Mouse (Mus musculus): ENCODE measurements around the gene Il17d. TPM values are rescaled to one million over a fixed set of nuclear protein-coding genes. Genes with fewer than 3 reads are reported as not detected.

Il17d gene
- polyA plus RNA-seq, 1 experiment: 1.1 TPM

DNA sequence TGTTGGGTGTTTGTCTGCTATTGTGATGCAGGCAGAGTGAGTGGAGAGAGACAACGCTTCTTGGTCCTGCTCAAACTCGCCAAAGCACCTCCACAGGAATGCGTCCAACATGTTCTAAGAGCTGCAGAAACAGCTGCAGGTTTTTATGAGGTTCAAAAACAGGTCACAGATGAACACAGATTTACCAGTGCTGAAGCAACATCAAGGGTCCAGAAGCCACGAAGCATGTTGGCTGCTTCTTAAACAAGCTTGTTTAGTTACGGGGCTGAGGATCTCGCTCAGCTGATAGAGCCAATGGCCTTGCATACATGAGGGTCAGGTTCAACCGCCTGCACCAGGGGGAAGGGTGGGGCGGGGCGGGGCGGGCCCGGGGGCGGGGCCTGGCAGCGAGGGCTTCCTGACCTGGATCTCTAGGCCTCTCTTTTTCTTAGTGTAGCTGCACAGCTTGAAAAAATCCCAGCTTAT lies 22.0 kb downstream of the Il17d start:
- H3K4me1 ChIP-seq (ENCODE audit: control insufficient read depth, insufficient read depth, insufficient read length, low read length): no peaks in the 10 kb centered on the region
- H3K27ac ChIP-seq (replicated peaks; ENCODE audit: low read depth, low read length): no peak overlapping the region
- no peak overlapping the region for H3K4me3 ChIP-seq (ENCODE audit: insufficient read depth, low read depth, low read length)

- Histone ChIP-seq H3K4me1 (ENCODE audit: control insufficient read depth, insufficient read depth, insufficient read length, low read length) (no peaks in the 10 kb centered on the region), H3K27ac (replicated peaks; ENCODE audit: low read depth, low read length) (no peak overlapping the region), H3K4me3 (ENCODE audit: insufficient read depth, low read depth, low read length) (no peak overlapping the region)
Measured at GRCm38 (mm10) chr14:57547062-57547461, 22.5 kb downstream of the Il17d start.

DNA sequence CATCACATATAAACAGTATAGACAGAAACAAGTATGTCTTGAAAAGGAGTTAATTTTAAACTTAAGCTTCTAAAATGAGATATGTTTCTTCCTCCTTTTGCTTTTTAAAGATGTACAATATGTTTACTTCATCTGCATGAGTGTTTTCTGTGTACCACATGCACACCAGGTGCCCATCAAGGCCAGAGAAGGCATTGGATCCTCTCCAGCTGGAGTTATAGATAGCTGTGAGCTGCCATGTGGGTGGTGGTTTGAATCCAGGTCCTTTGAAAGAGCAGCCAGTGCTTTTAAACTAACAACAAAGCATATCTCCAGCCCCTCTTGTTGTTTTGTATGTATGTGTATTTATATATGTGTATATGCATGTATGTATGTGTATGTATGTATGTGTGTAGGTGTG lies 28.4 kb downstream of the Il17d start:
- Histone ChIP-seq H3K4me3 (ENCODE audit: insufficient read depth, low read depth, low read length) (no peak overlapping the region), H3K27ac (replicated peaks; ENCODE audit: low read depth, low read length) (no peak overlapping the region), H3K4me1 (ENCODE audit: control insufficient read depth, insufficient read depth, insufficient read length, low read length) (no peaks in the 10 kb centered on the region)

DNA sequence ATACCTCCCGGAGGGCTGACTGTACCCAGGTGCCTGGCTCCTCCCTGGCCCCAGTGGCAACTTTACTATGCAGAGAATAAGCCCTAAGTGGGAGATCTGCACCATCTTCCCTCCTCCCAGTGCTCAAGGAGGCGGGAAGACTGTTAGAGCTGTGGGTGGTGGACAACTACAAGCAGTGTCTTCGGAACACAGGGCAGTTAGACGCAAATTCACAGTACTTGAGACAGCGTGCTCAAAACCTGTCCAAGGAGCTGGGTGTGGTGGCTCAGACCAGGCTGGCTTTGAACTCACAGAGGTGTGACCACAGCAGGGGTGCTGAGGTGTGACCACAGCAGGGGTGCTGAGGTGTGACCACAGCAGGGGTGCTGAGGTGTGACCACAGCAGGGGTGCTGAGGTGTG lies 29.9 kb downstream of the Il17d start:
- Histone ChIP-seq H3K4me1 (ENCODE audit: control insufficient read depth, insufficient read depth, insufficient read length, low read length) (no peaks in the 10 kb centered on the region), H3K4me3 (ENCODE audit: insufficient read depth, low read depth, low read length) (no peak overlapping the region), H3K27ac (replicated peaks; ENCODE audit: low read depth, low read length) (no peak overlapping the region)

DNA sequence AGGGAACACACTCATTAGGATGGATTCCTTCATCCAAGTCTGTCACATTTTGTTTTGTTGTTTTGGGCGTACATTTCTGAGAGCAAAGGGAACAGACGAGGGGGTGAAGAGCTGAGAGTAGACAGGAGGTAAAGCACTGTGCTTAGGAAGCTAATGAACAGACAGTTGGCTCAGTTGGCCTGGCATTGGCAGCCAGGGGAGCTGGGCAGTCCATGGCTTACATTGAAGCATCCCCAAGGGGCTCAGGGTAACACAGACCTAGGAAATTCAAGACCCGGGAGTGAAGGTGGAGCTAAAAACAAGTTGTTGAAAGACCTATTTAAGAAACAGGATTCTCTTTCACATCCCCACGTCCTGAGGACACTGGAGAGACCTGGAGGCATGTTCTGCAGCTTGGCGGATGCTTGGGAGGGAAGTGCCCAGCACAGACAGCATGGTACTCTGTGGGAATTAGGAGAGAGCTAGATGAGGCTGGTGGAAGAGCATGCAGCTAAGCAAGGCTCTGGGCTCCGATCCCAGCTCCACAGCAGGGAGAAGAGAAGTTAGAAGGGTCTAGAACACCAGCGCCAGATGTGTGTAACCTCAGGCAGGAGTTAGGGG lies 31.0 kb downstream of the Il17d start:
- H3K27ac ChIP-seq (replicated peaks; ENCODE audit: low read depth, low read length): no peak overlapping the region

GRCm38 (mm10) chr14:57556922-57557321 lies 32.3 kb downstream of the Il17d start:
- Histone ChIP-seq H3K27ac (replicated peaks; ENCODE audit: low read depth, low read length) (no peak overlapping the region), H3K4me1 (ENCODE audit: control insufficient read depth, insufficient read depth, insufficient read length, low read length) (no peaks in the 10 kb centered on the region), H3K4me3 (ENCODE audit: insufficient read depth, low read depth, low read length) (no peak overlapping the region)

More for the DNA sequence above, 31.0 kb downstream of the Il17d start:
- Histone ChIP-seq H3K4me3 (ENCODE audit: insufficient read depth, low read depth, low read length) (no peak overlapping the region), H3K4me1 (ENCODE audit: control insufficient read depth, insufficient read depth, insufficient read length, low read length) (no peaks in the 10 kb centered on the region)

GRCm38 (mm10) chr14:57565626-57566025 lies 41.0 kb downstream of the Il17d start:
- Histone ChIP-seq H3K4me3 (ENCODE audit: insufficient read depth, low read depth, low read length) (no peak overlapping the region), H3K27ac (replicated peaks; ENCODE audit: low read depth, low read length) (no peak overlapping the region), H3K4me1 (ENCODE audit: control insufficient read depth, insufficient read depth, insufficient read length, low read length) (no peaks in the 10 kb centered on the region; the same call in 1 of the 2 replicates)

- Histone ChIP-seq H3K4me3 (ENCODE audit: insufficient read depth, low read depth, low read length) (peak within 1 kb of the TSS; percentile 86), H3K27ac (replicated peaks; ENCODE audit: low read depth, low read length) (peak within 1 kb of the TSS; percentile 76), H3K4me1 (ENCODE audit: control insufficient read depth, insufficient read depth, insufficient read length, low read length) (no peaks in the 10 kb centered on the region; the same call in 1 of the 2 replicates)
Measured at GRCm38 (mm10) chr14:57571155-57572133, 46.9 kb downstream of the Il17d start, which contains the start of gene Eef1akmt1. Gene Eef1akmt1, minus strand, starts transcription at chr14:57571612.

DNA sequence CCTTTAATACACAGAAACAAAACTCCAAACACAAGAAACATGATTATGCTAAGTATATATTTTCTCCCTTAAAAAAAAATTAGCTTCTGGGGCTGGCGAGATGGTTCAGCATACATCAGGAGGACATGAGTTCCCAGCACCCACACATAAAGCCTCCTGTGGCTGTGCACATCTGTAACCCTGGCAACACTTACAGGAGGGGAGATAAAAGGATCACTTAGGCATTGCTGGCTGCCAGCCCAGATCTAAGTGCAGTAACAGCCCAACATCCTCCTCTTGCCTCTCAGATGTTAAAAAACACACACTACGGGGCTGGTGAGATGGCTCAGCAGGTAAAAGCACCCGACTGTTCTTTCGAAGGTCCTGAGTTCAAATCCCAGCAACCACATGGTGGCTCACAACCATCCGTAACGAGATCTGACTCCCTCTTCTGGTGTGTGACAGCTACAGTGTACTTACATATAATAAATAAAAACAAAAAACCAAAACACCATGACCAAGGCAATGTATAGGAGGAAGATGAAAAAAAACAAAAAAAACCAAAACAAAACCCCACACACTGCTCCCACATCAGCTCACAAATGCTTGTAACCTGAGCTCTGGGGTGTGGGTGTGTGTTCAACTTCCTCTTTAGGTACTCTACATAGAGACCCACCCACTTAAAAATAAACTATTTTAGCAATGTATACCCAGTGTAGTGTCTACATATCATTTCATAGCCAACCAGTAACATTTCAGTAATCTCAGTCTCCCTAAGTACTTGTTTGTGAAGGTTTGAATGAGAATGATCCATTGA lies 50.4 kb downstream of the Il17d start:
- Histone ChIP-seq H3K4me1 (ENCODE audit: control insufficient read depth, insufficient read depth, insufficient read length, low read length) (no peaks in the 10 kb centered on the region; the same call in 1 of the 2 replicates), H3K4me3 (ENCODE audit: insufficient read depth, low read depth, low read length) (no peak overlapping the region), H3K27ac (replicated peaks; ENCODE audit: low read depth, low read length) (no peak overlapping the region)

DNA sequence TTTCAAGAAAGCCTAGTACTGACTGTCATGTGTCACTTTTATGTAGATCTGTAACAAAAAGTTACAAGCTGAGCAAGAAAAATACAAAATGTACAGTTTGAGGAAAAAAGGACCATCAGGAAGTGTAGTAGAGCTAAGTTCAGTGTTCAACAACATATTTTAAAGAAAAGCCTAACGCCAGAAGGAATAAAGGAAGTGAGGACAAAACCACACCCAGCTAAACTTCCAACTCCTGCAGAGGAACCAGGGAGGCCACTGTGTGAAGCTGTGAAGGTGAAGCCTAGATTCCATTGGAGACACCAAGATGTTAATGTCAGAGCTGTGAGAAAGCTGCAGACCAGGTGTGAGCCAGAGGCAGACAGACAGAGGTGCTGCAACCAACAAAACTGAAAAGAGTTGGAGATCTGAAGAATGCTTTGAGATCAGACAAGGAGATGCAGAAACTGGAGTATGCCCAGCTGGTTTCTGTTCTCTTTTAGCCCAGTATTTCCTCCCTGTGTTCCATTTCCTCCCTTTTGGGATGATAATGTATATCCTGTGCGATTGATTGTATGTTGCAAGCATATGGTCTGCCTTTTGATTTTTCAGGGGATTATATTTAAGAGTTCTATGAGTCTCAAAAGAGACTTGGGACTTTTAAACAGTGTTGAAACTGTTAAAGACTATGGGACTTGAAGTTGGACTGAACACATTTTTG lies 51.9 kb downstream of the Il17d start:
- no peaks in the 10 kb centered on the region for H3K4me1 ChIP-seq (ENCODE audit: control insufficient read depth, insufficient read depth, insufficient read length, low read length)
- H3K4me3 ChIP-seq (ENCODE audit: insufficient read depth, low read depth, low read length): no peak overlapping the region
- no peak overlapping the region for H3K27ac ChIP-seq (replicated peaks; ENCODE audit: low read depth, low read length)

DNA sequence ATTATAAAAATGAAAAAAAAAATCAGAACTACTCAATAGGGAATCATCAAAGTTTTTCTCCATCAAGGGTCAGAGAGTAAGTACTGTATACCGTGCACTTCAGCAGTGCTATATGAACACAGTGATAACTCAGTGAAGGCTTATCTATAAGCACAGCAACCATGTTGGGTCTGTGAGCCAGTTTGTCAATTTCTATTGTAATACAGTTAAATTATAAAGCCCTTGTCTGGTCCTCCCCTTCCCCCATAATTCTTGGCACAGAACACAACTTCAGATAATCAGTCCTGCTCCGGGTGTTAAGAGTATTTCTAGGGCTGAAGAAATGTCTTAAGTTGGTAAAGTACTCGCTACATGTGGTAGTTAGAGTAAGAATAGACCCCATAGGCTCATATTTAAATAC lies 67.3 kb downstream of the Il17d start:
- Histone ChIP-seq H3K4me1 (ENCODE audit: control insufficient read depth, insufficient read depth, insufficient read length, low read length) (no peaks in the 10 kb centered on the region), H3K4me3 (ENCODE audit: insufficient read depth, low read depth, low read length) (no peak overlapping the region), H3K27ac (replicated peaks; ENCODE audit: low read depth, low read length) (no peak overlapping the region)

Other genes starting within 250 kb of the Il17d start
- 10.8 and 18.1 TPM in 2 replicates for gene Cryl1, start 126.2 kb upstream of the Il17d start, polyA plus RNA-seq (2012; ENCODE audit: insufficient read depth, insufficient read length, missing spikeins)
- gene Ift88, start 100.7 kb upstream of the Il17d start, polyA plus RNA-seq (2012; ENCODE audit: insufficient read depth, insufficient read length, missing spikeins): 2.9 and 4.7 TPM in 2 replicates
- 44.9 and 48.9 TPM in 2 replicates for gene Eef1akmt1, start 46.8 kb downstream of the Il17d start, polyA plus RNA-seq (2012; ENCODE audit: insufficient read depth, insufficient read length, missing spikeins)
- 5.5 and 5.9 TPM in 2 replicates for gene Xpo4, start 140.7 kb downstream of the Il17d start, polyA plus RNA-seq (2012; ENCODE audit: insufficient read depth, insufficient read length, missing spikeins)
- gene Gm49361, start 221.3 kb downstream of the Il17d start, polyA plus RNA-seq (2012; ENCODE audit: insufficient read depth, insufficient read length, missing spikeins): not detected in 2 replicates
- gene Lats2, start 233.6 kb downstream of the Il17d start, polyA plus RNA-seq (2012; ENCODE audit: insufficient read depth, insufficient read length, missing spikeins): 19.5 and 20.1 TPM in 2 replicates

Data from brown adipose tissue, adult 24 weeks (tissue).